Mouse (Mus musculus) CD4-positive naive resting alpha-beta T cell, adult 57 days (primary cell): ENCODE measurements around the gene Gm5565. TPM values are rescaled to one million over a fixed set of nuclear protein-coding genes. Genes with fewer than 3 reads are reported as not detected.

Source experiments
- total RNA-seq: library from RNA; stranded (reverse); gene quantifications from one replicate; pipeline ENCODE4 v1.2.4, GENCODE M21; 2023

The Gm5565 gene
- total RNA-seq = not detected

DNA sequence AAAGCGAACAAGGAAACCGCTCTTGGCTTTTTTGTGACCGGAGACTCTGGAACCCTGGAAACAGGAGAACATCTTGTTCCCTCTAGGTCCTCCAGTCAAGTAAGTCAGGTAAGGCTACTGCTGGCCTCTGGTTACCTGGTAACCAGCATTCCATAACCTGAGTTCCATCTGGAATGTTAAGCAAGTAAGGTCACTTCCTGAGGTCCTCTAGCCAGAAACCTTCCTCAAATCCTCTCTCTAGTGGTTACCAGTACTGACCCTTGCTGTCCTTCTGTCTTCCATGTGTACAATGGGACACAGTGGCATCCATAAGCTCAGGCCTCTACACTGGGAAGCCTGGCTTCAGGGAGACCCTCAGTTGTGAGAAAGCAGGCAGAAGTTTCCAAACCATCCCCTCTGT is at the start of gene Gm5565:
Gene Gm5565, minus strand, starts transcription at position 101 of the 400 bp plus-strand sequence.

DNA sequence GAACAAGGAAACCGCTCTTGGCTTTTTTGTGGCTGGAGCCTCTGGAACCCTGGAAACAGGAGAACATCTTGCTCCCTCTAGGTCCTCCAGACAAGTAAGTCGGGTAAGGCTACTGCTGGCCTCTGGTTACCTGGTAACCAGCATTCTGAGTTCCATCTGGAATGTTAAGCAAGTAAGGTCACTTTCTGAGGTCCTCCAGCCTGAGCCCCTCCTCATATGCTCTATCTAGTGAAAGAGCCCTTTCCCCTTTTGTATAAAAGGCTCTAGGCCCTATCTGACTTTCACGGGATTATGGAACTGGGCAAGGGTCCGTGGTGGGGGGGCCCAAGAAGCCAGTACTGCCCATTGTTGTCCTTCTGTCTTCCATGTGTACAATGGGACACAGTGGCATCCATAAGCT is 24.9 kb upstream of the Gm5565 start, which contains the start of gene 1700001J03Rik:
Gene 1700001J03Rik, minus strand, starts transcription at position 101 of the 400 bp plus-strand sequence.

DNA sequence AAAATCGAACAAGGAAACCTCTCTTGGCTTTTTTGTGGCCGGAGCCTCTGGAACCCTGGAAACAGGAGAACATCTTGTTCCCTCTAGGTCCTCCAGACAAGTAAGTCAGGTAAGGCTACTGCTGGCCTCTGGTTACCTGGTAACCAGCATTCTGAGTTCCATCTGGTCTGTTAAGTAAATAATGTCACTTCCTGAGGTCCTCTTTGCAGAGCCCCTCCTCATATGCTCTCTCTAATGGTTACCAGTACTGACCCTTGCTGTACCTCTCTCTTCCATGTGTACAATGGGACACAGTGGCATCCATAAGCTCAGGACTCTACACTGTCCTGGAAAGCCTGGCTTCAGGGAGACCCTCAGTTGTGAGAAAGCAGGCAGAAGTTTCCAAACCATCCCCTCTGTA is 10.3 kb upstream of the Gm5565 start, which contains the start of gene Gm6309:
Gene Gm6309, minus strand, starts transcription at position 101 of the 400 bp plus-strand sequence.

Other genes with a start within 250 kb of the Gm5565 start
- not detected for gene Cyp3a25, start 150.9 kb downstream of the Gm5565 start, total RNA-seq
- not detected for gene Cyp3a59, start 81.3 kb downstream of the Gm5565 start, total RNA-seq
- gene Gm6309, start 10.2 kb upstream of the Gm5565 start, total RNA-seq = not detected
- gene 1700001J03Rik, start 24.8 kb upstream of the Gm5565 start, total RNA-seq = 2.6 TPM
- 48.2 TPM for gene Rnf6, start 61.0 kb upstream of the Gm5565 start, total RNA-seq
- 63.6 TPM for gene Cdk8, start 70.7 kb upstream of the Gm5565 start, total RNA-seq
- not detected for gene Wasf3, start 224.4 kb upstream of the Gm5565 start, total RNA-seq